Mouse (Mus musculus) heart, postnatal 0 days (tissue): Measurements from ENCODE around the gene Ppp2r1b. TPM values are rescaled to one million over a fixed set of nuclear protein-coding genes. Genes with fewer than 3 reads are reported as not detected.

Experiments
- ATAC-seq: fragments of 200-750 bp; cut with Nextera tagmentation; 2 replicates; pipeline ENCODE4 v1.8.0; 2017; ENCODE audit warnings: low read depth, moderate number of reproducible peaks, moderate library complexity; ENCODE audit not compliant: insufficient read depth
- DNase-seq: peaks from one replicate; pipeline ENCODE4 v3.0.0-alpha.2; 2016; ENCODE audit warnings: low spot score
- H3K27ac ChIP-seq: fragments of 300-500 bp; sonication (generic); 2 replicates; pipeline ENCODE4 v1.5.1; 2014; ENCODE audit warnings: low read depth, mild to moderate bottlenecking
- H3K27me3 ChIP-seq: fragments of 300-500 bp; sonication (generic); 2 replicates; pipeline ENCODE4 v1.6.1; 2014; ENCODE audit warnings: low read length, mixed read lengths; ENCODE audit not compliant: control insufficient read depth, insufficient read depth
- H3K36me3 ChIP-seq: fragments of 300-500 bp; sonication (generic); replicated peaks from 2 replicates; pipeline ENCODE4 v1.6.1; 2014; ENCODE audit warnings: low read length, mixed read lengths; ENCODE audit not compliant: control insufficient read depth, insufficient read depth
- H3K4me1 ChIP-seq: fragments of 300-500 bp; sonication (generic); 2 replicates; pipeline ENCODE4 v1.6.1; 2014; ENCODE audit warnings: antibody characterized with exemption; ENCODE audit not compliant: control insufficient read depth, insufficient read depth
- H3K4me2 ChIP-seq: fragments of 300-500 bp; sonication (generic); 2 replicates; pipeline ENCODE4 v1.6.1; 2014; ENCODE audit warnings: low read depth, mild to moderate bottlenecking, low read length, moderate library complexity
- H3K4me3 ChIP-seq: fragments of 300-500 bp; sonication (generic); 2 replicates; pipeline ENCODE4 v1.5.1; 2014; ENCODE audit warnings: low read depth, low read length
- H3K9ac ChIP-seq: fragments of 300-500 bp; sonication (generic); replicated peaks from 2 replicates; pipeline ENCODE4 v1.6.1; 2014; ENCODE audit warnings: low read depth, low read length, mixed read lengths
- H3K9me3 ChIP-seq: fragments of 300-500 bp; sonication (generic); replicated peaks from 2 replicates; pipeline ENCODE4 v1.6.1; 2016; ENCODE audit warnings: low read length; ENCODE audit not compliant: control insufficient read depth
- CTCF ChIP-seq: IDR thresholded peaks from 2 replicates; pipeline ENCODE4 v1.5.1; 2016; ENCODE audit warnings: antibody characterized with exemption, control low read depth, low read depth
- EP300 ChIP-seq: IDR thresholded peaks from 2 replicates; pipeline ENCODE4 v1.6.1; 2016; ENCODE audit warnings: antibody characterized with exemption, low read depth
- WGBS: fragments of 180-500 bp; shearing (Covaris S2); extraction: QIAGEN DNeasy Blood & Tissue Kit; methylation state at CpG from one replicate; pipeline ENCODE4 v1.1.7; 2014; 5-methylcytosine and 5-hydroxymethylcytosine counted together
- polyA plus RNA-seq: library from polyadenylated mRNA; unstranded; fragments of >200 nt; fragmentation: Nextera tagmentation; extraction: Ambion mirVana; gene quantifications from 2 replicates; pipeline ENCODE4 v1.2.1, GENCODE M21; 2015
- total RNA-seq: library from RNA; depleted of rRNA; stranded (reverse); fragments of >200 nt; gene quantifications from 2 replicates; pipeline ENCODE4 v1.2.3, GENCODE M21; 2014; ENCODE audit warnings: low replicate concordance; rRNA removed

The Ppp2r1b gene
- total RNA-seq (7.5 and 15.3 TPM in 2 replicates), polyA plus RNA-seq (15.3 and 17.8 TPM in 2 replicates)

DNA sequence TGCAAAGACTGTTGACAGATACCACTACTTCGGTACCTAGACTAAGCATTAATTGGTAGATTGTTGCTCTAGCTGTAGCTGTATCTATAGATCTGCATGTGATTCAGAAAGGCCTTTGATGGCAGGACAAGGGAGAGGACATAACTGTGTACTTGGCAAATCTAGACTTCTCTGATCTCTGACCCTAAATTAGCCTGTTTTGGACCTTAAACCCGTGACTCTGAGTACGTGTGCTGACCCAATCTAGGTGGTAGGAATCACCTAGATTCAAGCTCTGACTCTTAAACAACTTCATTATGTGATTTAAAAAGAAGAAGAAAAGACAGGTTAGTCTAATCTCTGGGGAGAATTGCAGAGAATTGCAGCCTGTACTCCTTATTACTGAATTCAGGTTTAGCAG is at the start of gene Ppp2r1b:
Gene Ppp2r1b, plus strand, starts transcription at position 221 of the 400 bp plus-strand sequence.
- H3K4me2 ChIP-seq, result no peak within 1 kb of the TSS
- TF ChIP-seq EP300, result no peak
- no peak for TF ChIP-seq CTCF
- H3K4me3 ChIP-seq, result no peak within 1 kb of the TSS
- H3K9ac ChIP-seq, result no peak within 1 kb of the TSS
- WGBS, result 91% methylated on average over 3 of the region's 3 CpGs
- H3K9me3 ChIP-seq, result no peaks in the 10 kb centered on the region
- H3K27ac ChIP-seq, result no peak within 1 kb of the TSS
- H3K36me3 ChIP-seq, result peaks cover 11% of the 10 kb centered on the region
- no peaks in the 10 kb centered on the region for H3K4me1 ChIP-seq
- DNase-seq, result no peak
- no peak for ATAC-seq
- no peaks in the 10 kb centered on the region for H3K27me3 ChIP-seq

DNA sequence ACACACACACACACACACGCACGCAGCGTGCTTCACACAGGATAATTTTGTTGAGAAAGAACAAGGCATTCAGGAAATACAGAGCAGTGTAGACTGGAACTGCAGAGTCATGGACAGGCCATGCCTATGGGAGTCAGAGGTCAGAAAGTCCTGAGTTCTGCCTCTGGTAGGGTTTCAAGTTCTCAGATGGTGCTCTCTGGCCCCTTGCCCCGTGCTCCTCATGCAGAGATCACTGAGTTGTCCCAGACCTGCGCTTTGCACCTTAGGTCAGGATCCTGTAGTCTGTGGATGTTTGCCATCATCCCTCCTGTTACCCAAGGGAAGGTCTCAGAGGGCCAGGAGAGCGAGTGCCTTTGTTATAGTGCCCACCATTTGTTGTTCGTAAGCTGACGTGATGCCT is 48.3 kb upstream of the Ppp2r1b start:
- TF ChIP-seq CTCF (no peak), EP300 (no peak)
- DNase-seq (no peak), ATAC-seq (no peak)
- Histone ChIP-seq H3K4me2 (no peak overlapping the region), H3K36me3 (peaks cover 45% of the 10 kb centered on the region), H3K4me3 (no peak overlapping the region), H3K27me3 (no peaks in the 10 kb centered on the region), H3K27ac (no peak overlapping the region), H3K9ac (no peak overlapping the region), H3K4me1 (no peaks in the 10 kb centered on the region), H3K9me3 (no peaks in the 10 kb centered on the region)
- WGBS, result 89% methylated on average over 8 of the region's 8 CpGs

- WGBS, result 89% methylated on average over 7 of the region's 7 CpGs
- H3K4me2 ChIP-seq, result no peak overlapping the region
- no peak for DNase-seq
- H3K9ac ChIP-seq, result no peak overlapping the region
- TF ChIP-seq EP300 (no peak), CTCF (no peak)
- no peak for ATAC-seq
- H3K36me3 ChIP-seq, result peaks cover 45% of the 10 kb centered on the region
- no peak overlapping the region for H3K27ac ChIP-seq
- no peaks in the 10 kb centered on the region for H3K9me3 ChIP-seq
- H3K27me3 ChIP-seq, result no peaks in the 10 kb centered on the region
- no peaks in the 10 kb centered on the region for H3K4me1 ChIP-seq
- H3K4me3 ChIP-seq, result no peak overlapping the region
Observed at GRCm38 (mm10) chr9:50797641-50798040, 47.5 kb upstream of the Ppp2r1b start.

- H3K9me3 ChIP-seq, result no peaks in the 10 kb centered on the region
- H3K27ac ChIP-seq, result no peak overlapping the region
- ATAC-seq (no peak), DNase-seq (no peak)
- 87% methylated on average over 5 of the region's 5 CpGs for WGBS
- no peak overlapping the region for H3K4me2 ChIP-seq
- H3K4me3 ChIP-seq, result no peak overlapping the region
- no peaks in the 10 kb centered on the region for H3K27me3 ChIP-seq
- peaks cover 51% of the 10 kb centered on the region for H3K36me3 ChIP-seq
- no peak overlapping the region for H3K9ac ChIP-seq
- TF ChIP-seq EP300, result no peak
- TF ChIP-seq CTCF, result no peak
- H3K4me1 ChIP-seq, result no peaks in the 10 kb centered on the region
Observed at GRCm38 (mm10) chr9:50798368-50798767, 46.7 kb upstream of the Ppp2r1b start.

GRCm38 (mm10) chr9:50800985-50801384 is 44.1 kb upstream of the Ppp2r1b start:
- no peak overlapping the region for H3K4me2 ChIP-seq
- H3K36me3 ChIP-seq, result peaks cover 62% of the 10 kb centered on the region
- DNase-seq (peak; percentile 33), ATAC-seq (no peak)
- WGBS, result 69% methylated on average over 2 of the region's 2 CpGs
- no peaks in the 10 kb centered on the region for H3K9me3 ChIP-seq
- H3K9ac ChIP-seq, result no peak overlapping the region
- no peaks in the 10 kb centered on the region for H3K27me3 ChIP-seq
- H3K4me3 ChIP-seq, result no peak overlapping the region
- TF ChIP-seq EP300 (no peak), CTCF (peak; percentile 72)
- no peak overlapping the region for H3K27ac ChIP-seq
- no peaks in the 10 kb centered on the region for H3K4me1 ChIP-seq

- TF ChIP-seq EP300, result no peak
- TF ChIP-seq CTCF, result no peak
- no peak; the same call in 1 of the 2 replicates for ATAC-seq
- Histone ChIP-seq H3K4me1 (no peaks in the 10 kb centered on the region), H3K4me3 (no peak overlapping the region), H3K27me3 (no peaks in the 10 kb centered on the region), H3K9me3 (no peaks in the 10 kb centered on the region), H3K27ac (no peak overlapping the region), H3K9ac (no peak overlapping the region), H3K36me3 (peaks cover 71% of the 10 kb centered on the region), H3K4me2 (no peak overlapping the region)
- WGBS, result 85% methylated on average over 7 of the region's 7 CpGs
- no peak for DNase-seq
Observed at GRCm38 (mm10) chr9:50803055-50803671, 41.9 kb upstream of the Ppp2r1b start.
